Mouse (Mus musculus): ENCODE data around the gene Hsf2bp.

DNA sequence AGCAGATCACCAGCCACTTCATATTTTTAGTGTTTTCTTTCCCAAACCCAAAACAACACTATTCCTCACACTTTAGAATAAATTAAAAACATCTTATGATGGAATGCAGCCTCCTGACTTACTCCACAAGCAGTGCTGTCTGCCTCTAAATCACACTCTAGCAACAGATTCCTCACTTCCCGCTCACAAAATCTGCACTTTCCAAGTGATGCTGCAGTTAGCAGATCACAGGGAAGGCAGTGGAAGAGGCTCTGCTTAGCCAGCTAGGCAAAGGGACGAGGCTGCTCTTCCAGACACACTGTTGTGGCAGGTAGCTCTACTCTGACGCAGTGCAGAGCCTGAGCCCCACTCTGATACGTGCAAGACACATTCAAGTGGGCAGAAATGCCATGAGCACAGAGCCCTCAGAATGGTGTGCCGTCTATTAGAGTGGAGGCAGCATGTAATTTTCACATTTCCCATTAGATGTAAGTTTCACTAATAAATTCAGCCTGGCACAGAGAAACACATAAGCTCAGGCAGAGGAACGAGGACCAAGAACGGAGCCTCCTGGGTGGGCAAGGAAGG, 62.4 kb downstream of the Hsf2bp start:
- TF ChIP-seq CTCF (IDR thresholded peaks at IDR 0.05; ENCODE audit: low read depth) (no peak), EP300 (optimal IDR thresholded peaks at IDR 0.05) (no peak)

Measured in stomach, postnatal 0 days (tissue).